Mouse (Mus musculus) lung, embryonic 14.5 days (tissue): Measurements from ENCODE around the gene Myh1. TPM values are rescaled to one million over a fixed set of nuclear protein-coding genes. Genes with fewer than 3 reads are reported as not detected.

Experiments used
- ATAC-seq: fragments of 200-750 bp; cut with Nextera tagmentation; 2 replicates; pipeline ENCODE4 v1.8.0; 2017; ENCODE audit warnings: mild to moderate bottlenecking, moderate TSS enrichment, moderate library complexity; ENCODE audit not compliant: insufficient read depth
- DNase-seq: peaks from one replicate; pipeline ENCODE4 v3.0.0-alpha.2; 2015
- H3K27ac ChIP-seq: fragments of 300-500 bp; sonication (generic); 2 replicates; pipeline ENCODE4 v1.5.1; 2014; ENCODE audit warnings: low read depth, mild to moderate bottlenecking, moderate library complexity
- H3K27me3 ChIP-seq: fragments of 300-500 bp; sonication (generic); 2 replicates; pipeline ENCODE4 v1.6.1; 2014; ENCODE audit warnings: low read length, control low read depth; ENCODE audit not compliant: insufficient read depth
- H3K36me3 ChIP-seq: fragments of 300-500 bp; sonication (generic); 2 replicates; pipeline ENCODE4 v1.6.1; 2014; ENCODE audit warnings: control low read depth; ENCODE audit not compliant: insufficient read depth
- H3K4me1 ChIP-seq: fragments of 300-500 bp; sonication (generic); 2 replicates; pipeline ENCODE4 v1.6.1; 2014; ENCODE audit warnings: antibody characterized with exemption, control low read depth; ENCODE audit not compliant: insufficient read depth
- H3K4me2 ChIP-seq: fragments of 300-500 bp; sonication (generic); 2 replicates; pipeline ENCODE4 v1.6.1; 2014; ENCODE audit warnings: mild to moderate bottlenecking
- H3K4me3 ChIP-seq: fragments of 300-500 bp; sonication (generic); 2 replicates; pipeline ENCODE4 v1.5.1; 2014; ENCODE audit warnings: low read depth, low read length
- H3K9ac ChIP-seq: fragments of 300-500 bp; sonication (generic); 2 replicates; pipeline ENCODE4 v1.6.1; 2014
- H3K9me3 ChIP-seq: fragments of 300-500 bp; sonication (generic); 2 replicates; pipeline ENCODE4 v1.6.1; 2016; ENCODE audit warnings: low read depth, low read length, control low read depth
- CTCF ChIP-seq: IDR thresholded peaks from 2 replicates; pipeline ENCODE4 v1.5.1; 2016; ENCODE audit warnings: antibody characterized with exemption, low read depth
- WGBS: fragments of 180-500 bp; shearing (Covaris S2); extraction: QIAGEN DNeasy Blood & Tissue Kit; methylation state at CpG from one replicate; pipeline ENCODE4 v1.1.7; 2014; 5-methylcytosine and 5-hydroxymethylcytosine counted together
- polyA plus RNA-seq: library from polyadenylated mRNA; unstranded; fragments of >200 nt; fragmentation: Nextera tagmentation; extraction: Ambion mirVana; gene quantifications from 2 replicates; pipeline ENCODE4 v1.2.1, GENCODE M21; 2014

Myh1 gene
- polyA plus RNA-seq, 1 experiment from 2014 or later, result not detected

GRCm38 (mm10) chr11:67229946-67230345 lies 30.1 kb downstream of the Myh1 start:
- no peaks in the 10 kb centered on the region for H3K4me1 ChIP-seq
- H3K27ac ChIP-seq, result no peak overlapping the region
- DNase-seq (peak; percentile 39), ATAC-seq (no peak)
- no peaks in the 10 kb centered on the region for H3K27me3 ChIP-seq
- no peak overlapping the region for H3K4me3 ChIP-seq
- no peaks in the 10 kb centered on the region for H3K9me3 ChIP-seq
- H3K9ac ChIP-seq, result no peak overlapping the region
- no peaks in the 10 kb centered on the region for H3K36me3 ChIP-seq
- TF ChIP-seq CTCF, result no peak
- no peak overlapping the region for H3K4me2 ChIP-seq
- 75% methylated on average over 2 of the region's 2 CpGs for WGBS

DNA sequence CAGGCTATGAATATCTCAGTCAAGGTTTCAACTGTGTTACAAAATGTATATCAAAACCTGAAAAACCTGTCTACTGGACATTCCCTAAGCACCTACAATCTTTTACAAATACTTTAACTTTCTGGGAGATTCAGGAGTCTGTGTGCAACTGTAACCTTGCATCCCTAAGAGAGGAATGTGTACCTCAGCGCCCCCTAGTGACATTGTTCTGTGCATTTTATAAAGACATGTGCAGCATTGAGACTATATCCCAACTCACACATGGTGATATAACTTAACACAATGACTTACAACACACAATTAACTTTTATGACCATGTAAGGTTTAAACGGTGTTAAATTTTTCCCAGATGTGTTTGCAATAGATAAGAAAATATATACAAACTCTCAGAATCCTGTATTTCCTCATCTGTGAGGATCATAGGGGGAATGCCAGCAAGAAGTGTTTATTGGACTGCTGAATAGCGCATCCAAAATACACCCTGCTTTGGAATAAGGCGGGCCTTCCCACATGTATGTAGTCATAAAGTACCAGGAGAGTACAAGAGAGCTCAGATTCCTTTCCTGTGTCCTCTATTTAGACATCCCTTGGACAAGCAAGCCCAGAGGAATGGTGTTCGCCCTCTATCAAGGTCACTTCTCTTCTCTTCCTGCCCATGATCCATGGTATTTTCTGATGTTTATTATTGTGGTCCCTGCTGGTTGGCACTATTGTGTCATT lies 35.9 kb downstream of the Myh1 start:
- Histone ChIP-seq H3K27me3 (no peaks in the 10 kb centered on the region), H3K36me3 (no peaks in the 10 kb centered on the region), H3K27ac (no peak overlapping the region), H3K4me2 (no peak overlapping the region), H3K9ac (no peak overlapping the region), H3K9me3 (no peaks in the 10 kb centered on the region), H3K4me3 (no peak overlapping the region), H3K4me1 (no peaks in the 10 kb centered on the region)
- no peak for ATAC-seq
- WGBS, result 64% methylated on average over 5 of the region's 5 CpGs
- TF ChIP-seq CTCF, result peak; percentile 59
- DNase-seq, result peak; percentile 81

DNA sequence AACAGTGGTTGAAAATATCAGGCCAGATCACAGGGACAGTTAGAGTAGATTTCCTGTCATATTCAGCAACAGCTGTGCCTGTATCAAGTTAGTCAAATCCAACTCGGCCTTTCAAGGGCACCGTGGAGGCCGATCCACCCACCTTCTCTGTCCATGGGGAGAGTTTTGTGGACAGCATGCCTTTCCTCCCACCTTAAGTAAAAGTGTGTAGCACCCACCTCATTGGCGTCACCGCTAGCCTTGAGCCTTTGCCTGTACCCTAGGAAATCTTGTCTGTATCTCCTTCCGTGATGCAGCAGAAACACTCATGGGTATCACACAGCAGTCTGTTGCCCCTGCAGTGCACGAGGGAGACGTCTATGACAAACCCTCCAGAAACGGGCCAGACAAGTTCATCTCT lies 36.9 kb downstream of the Myh1 start:
- TF ChIP-seq CTCF, result no peak
- H3K9ac ChIP-seq, result no peak overlapping the region
- DNase-seq, result no peak
- H3K4me2 ChIP-seq, result no peak overlapping the region
- H3K27me3 ChIP-seq, result no peaks in the 10 kb centered on the region
- H3K4me1 ChIP-seq, result no peaks in the 10 kb centered on the region
- no peaks in the 10 kb centered on the region for H3K36me3 ChIP-seq
- 80% methylated on average over 9 of the region's 9 CpGs for WGBS
- H3K27ac ChIP-seq, result no peak overlapping the region
- no peaks in the 10 kb centered on the region for H3K9me3 ChIP-seq
- no peak for ATAC-seq
- no peak overlapping the region for H3K4me3 ChIP-seq

DNA sequence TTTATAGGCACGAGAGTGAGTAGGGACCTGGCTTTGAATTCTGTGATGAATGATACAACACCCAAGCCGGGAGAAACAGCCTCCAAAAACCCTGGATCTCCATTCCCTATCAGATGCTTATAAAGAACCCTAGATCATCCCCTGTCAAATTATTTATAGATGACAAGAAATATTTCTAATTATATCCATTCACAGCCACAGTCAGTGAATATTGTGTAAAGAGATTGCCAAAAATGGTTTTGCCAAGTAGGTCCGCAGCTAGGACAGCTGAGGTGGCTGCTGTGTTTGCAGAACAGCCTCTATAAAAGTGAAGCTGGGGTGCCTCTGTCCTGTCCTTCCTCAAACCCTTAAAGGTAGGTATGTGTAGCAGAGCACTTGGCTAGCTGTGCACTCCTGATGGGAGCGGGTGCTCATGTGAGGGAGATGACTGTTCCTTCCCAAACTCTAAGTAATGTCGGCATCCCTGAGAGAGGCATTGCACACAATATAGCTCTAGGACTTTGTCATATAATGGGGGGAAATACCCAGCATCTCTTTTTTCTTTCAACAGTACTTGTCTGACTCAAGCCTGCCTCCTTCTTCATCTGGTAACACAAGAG lies 37.7 kb downstream of the Myh1 start, which contains the start of gene Myh4:
Gene Myh4 (plus strand): TSS at position 549 of the 599 bp plus-strand sequence.
- no peak for DNase-seq
- Histone ChIP-seq H3K4me2 (no peak within 1 kb of the TSS), H3K9me3 (no peaks in the 10 kb centered on the region), H3K36me3 (no peaks in the 10 kb centered on the region), H3K27ac (no peak within 1 kb of the TSS), H3K4me3 (no peak within 1 kb of the TSS), H3K4me1 (no peaks in the 10 kb centered on the region), H3K9ac (no peak within 1 kb of the TSS), H3K27me3 (no peaks in the 10 kb centered on the region)
- WGBS, result 71% methylated on average over 5 of the region's 5 CpGs
- no peak for TF ChIP-seq CTCF
- no peak for ATAC-seq

GRCm38 (mm10) chr11:67241051-67241450 lies 41.2 kb downstream of the Myh1 start:
- no peaks in the 10 kb centered on the region for H3K27me3 ChIP-seq
- no peak overlapping the region for H3K9ac ChIP-seq
- H3K4me2 ChIP-seq, result no peak overlapping the region
- TF ChIP-seq CTCF, result no peak
- no peaks in the 10 kb centered on the region for H3K36me3 ChIP-seq
- no peaks in the 10 kb centered on the region for H3K4me1 ChIP-seq
- 56% methylated on average over 6 of the region's 6 CpGs for WGBS
- no peak for DNase-seq
- H3K9me3 ChIP-seq, result no peaks in the 10 kb centered on the region
- no peak overlapping the region for H3K27ac ChIP-seq
- H3K4me3 ChIP-seq, result no peak overlapping the region
- ATAC-seq, result no peak

GRCm38 (mm10) chr11:67253691-67254090 lies 53.8 kb downstream of the Myh1 start:
- Histone ChIP-seq H3K36me3 (no peaks in the 10 kb centered on the region), H3K4me1 (no peaks in the 10 kb centered on the region), H3K27ac (no peak overlapping the region), H3K4me2 (no peak overlapping the region), H3K4me3 (no peak overlapping the region), H3K9ac (no peak overlapping the region), H3K9me3 (no peaks in the 10 kb centered on the region), H3K27me3 (no peaks in the 10 kb centered on the region)
- 89% methylated on average over 4 of the region's 4 CpGs for WGBS
- no peak for ATAC-seq
- no peak for TF ChIP-seq CTCF
- DNase-seq, result no peak

DNA sequence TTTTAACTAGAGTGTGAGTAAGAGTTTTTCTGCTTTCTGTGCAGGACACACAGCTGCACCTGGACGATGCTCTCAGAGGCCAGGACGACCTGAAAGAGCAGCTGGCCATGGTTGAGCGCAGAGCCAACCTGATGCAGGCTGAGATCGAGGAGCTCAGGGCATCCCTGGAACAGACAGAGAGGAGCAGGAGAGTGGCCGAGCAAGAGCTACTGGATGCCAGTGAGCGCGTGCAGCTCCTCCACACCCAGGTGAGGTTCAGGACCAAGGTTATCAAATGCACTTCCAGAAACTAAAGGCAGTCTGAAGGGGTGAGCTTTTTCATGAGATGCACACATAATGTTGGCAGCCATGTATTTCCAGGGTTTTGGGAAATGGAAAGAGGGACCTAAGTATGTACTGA lies 57.2 kb downstream of the Myh1 start:
- WGBS, result 74% methylated on average over 7 of the region's 7 CpGs
- Histone ChIP-seq H3K4me3 (no peak overlapping the region), H3K27ac (no peak overlapping the region), H3K4me1 (no peaks in the 10 kb centered on the region), H3K27me3 (no peaks in the 10 kb centered on the region), H3K4me2 (no peak overlapping the region), H3K36me3 (no peaks in the 10 kb centered on the region), H3K9ac (no peak overlapping the region), H3K9me3 (no peaks in the 10 kb centered on the region)
- TF ChIP-seq CTCF, result no peak
- DNase-seq, result no peak
- ATAC-seq, result no peak
